28 mouse cellular contexts compared by ENCODE assay signal in the genomic region with DNA sequence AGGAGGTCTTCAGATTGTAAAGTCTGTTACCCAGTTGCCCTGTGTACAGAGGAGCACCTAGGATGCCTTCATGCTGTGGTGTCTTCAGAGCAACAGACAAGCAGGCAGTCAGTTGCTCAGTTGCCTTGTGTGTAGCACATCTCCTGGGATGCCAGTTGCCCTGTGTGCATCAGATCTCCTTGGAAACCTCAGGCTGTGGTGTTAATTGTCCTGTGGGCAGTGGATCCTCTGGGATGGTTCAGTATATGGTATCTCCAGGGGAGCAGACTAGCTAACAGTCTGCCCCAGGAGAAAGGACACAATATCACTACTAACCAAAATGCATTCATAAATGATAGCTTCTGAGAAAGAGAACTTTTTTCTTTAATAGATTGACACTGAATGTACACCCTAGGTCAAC.
"Had no signal": no experiment of that assay in that cellular context is flagged by ENCODE, and none has a peak within 500 bp of the region (broad histone marks: within the 10 kb centered on the region; RNA-seq: fewer than 3 reads in every experiment).

No protein-coding gene starts in this region.

- H3K4me2 ChIP-seq: embryonic facial prominence, embryonic 12.5 days; embryonic facial prominence, embryonic 13.5 days; forebrain, embryonic 12.5 days; forebrain, embryonic 13.5 days; forebrain, embryonic 15.5 days had no signal

- DNase-seq: cerebellum, adult 2 months; cerebellum, adult 8-10 months; cerebellum, adult 9-10 months; cerebellum, adult 9-11 months; cerebellum, postnatal 10 days; cerebellum, postnatal 14 days; cerebellum, postnatal 25 days; cerebellum, postnatal 36 days; embryo, embryonic 11 days; forebrain, postnatal 0 days; gastrocnemius, adult 2 months; gastrocnemius, postnatal 10 days; gastrocnemius, postnatal 14 days; gastrocnemius, postnatal 25 days; gastrocnemius, postnatal 36 days; heart, adult 11 months; heart, adult 18-20 months; heart, adult 2 months had no signal

- H3K27ac ChIP-seq: embryonic facial prominence, embryonic 12.5 days; embryonic facial prominence, embryonic 13.5 days; forebrain, embryonic 10.5 days; forebrain, embryonic 12.5 days; forebrain, embryonic 13.5 days; forebrain, embryonic 15.5 days; gastrocnemius, adult 2 months; heart, adult 2 months; heart, embryonic 10.5 days had no signal

- H3K36me3 ChIP-seq: embryonic facial prominence, embryonic 12.5 days; embryonic facial prominence, embryonic 13.5 days; forebrain, embryonic 10.5 days; forebrain, embryonic 12.5 days; forebrain, embryonic 15.5 days; heart, embryonic 10.5 days had no signal

- H3K9ac ChIP-seq: embryonic facial prominence, embryonic 12.5 days; embryonic facial prominence, embryonic 13.5 days; forebrain, embryonic 12.5 days; forebrain, embryonic 13.5 days; forebrain, embryonic 15.5 days; forebrain, postnatal 0 days had no signal

- H3K4me3 ChIP-seq: embryonic facial prominence, embryonic 12.5 days; embryonic facial prominence, embryonic 13.5 days; erythroblast, embryonic 14.5 days; forebrain, embryonic 10.5 days; forebrain, embryonic 12.5 days; forebrain, embryonic 13.5 days; forebrain, embryonic 15.5 days; gastrocnemius, adult 2 months; heart, adult 2 months; heart, embryonic 10.5 days had no signal

- H3K9me3 ChIP-seq: embryonic facial prominence, embryonic 12.5 days; embryonic facial prominence, embryonic 13.5 days; forebrain, embryonic 10.5 days; forebrain, embryonic 12.5 days; forebrain, embryonic 13.5 days; forebrain, embryonic 15.5 days; heart, embryonic 10.5 days had no signal

- H3K4me1 ChIP-seq: embryonic facial prominence, embryonic 12.5 days; embryonic facial prominence, embryonic 13.5 days; forebrain, embryonic 10.5 days; forebrain, embryonic 12.5 days; forebrain, embryonic 13.5 days; forebrain, embryonic 15.5 days; heart, embryonic 10.5 days had no signal

- H3K27me3 ChIP-seq: embryonic facial prominence, embryonic 12.5 days; embryonic facial prominence, embryonic 13.5 days; forebrain, embryonic 12.5 days; forebrain, embryonic 13.5 days; forebrain, embryonic 15.5 days had no signal

- ATAC-seq: forebrain, embryonic 13.5 days; forebrain, embryonic 14.5 days; forebrain, embryonic 15.5 days; forebrain, embryonic 16.5 days; forebrain, postnatal 0 days had no signal
